Mouse (Mus musculus): ENCODE data around the gene Cst13.
"Not testable (repeated sequence)": the region's sequence is repeated elsewhere in the genome, so short reads cannot be mapped to it uniquely, and the experiment has no call there.

Gene Cst13

GRCm38 (mm10) chr2:148819909-148820308 lies at the start of gene Cst13:
Gene Cst13, plus strand, starts transcription at chr2:148820081.
- in situ Hi-C loops (cut with MboI, MseI), result no loop called here

- in situ Hi-C loops (cut with MboI, MseI), result not testable (repeated sequence)
Observed at GRCm38 (mm10) chr2:148771397-148771796, 48.5 kb upstream of the Cst13 start, which contains the start of gene Cst11. Gene Cst11, minus strand, starts transcription at chr2:148771497.

GRCm38 (mm10) chr2:148781709-148782108 lies 38.2 kb upstream of the Cst13 start, which contains the start of gene 8030411F24Rik:
Gene 8030411F24Rik, plus strand, starts transcription at chr2:148782009.
- in situ Hi-C loops (cut with MboI, MseI), result no loop called here

- in situ Hi-C loops (cut with MboI, MseI), result no loop called here
Observed at GRCm38 (mm10) chr2:148789142-148789541, 30.7 kb upstream of the Cst13 start, which contains the start of gene Cst12. Gene Cst12, plus strand, starts transcription at chr2:148789361.

GRCm38 (mm10) chr2:148798485-148798884 lies 21.4 kb upstream of the Cst13 start, which contains the start of gene Cst8:
Gene Cst8, plus strand, starts transcription at chr2:148798785.
- in situ Hi-C loops (cut with MboI, MseI), result no loop called here

GRCm38 (mm10) chr2:148801491-148801921 lies 18.4 kb upstream of the Cst13 start:
- in situ Hi-C loops (cut with MboI, MseI), result no loop called here

- in situ Hi-C loops (cut with MboI, MseI), result no loop called here
Observed at GRCm38 (mm10) chr2:148806696-148807095, 13.2 kb upstream of the Cst13 start.

- in situ Hi-C loops (cut with MboI, MseI), result no loop called here
Observed at GRCm38 (mm10) chr2:148825986-148826385, 6.1 kb downstream of the Cst13 start.

GRCm38 (mm10) chr2:148834912-148835311 lies 15.0 kb downstream of the Cst13 start, which contains the start of gene Cst9:
Gene Cst9, plus strand, starts transcription at chr2:148835147.
- in situ Hi-C loops (cut with MboI, MseI), result no loop called here

- in situ Hi-C loops (cut with MboI, MseI), result no loop called here
Observed at GRCm38 (mm10) chr2:148838075-148838777, 18.3 kb downstream of the Cst13 start.

- in situ Hi-C loops (cut with MboI, MseI), result no loop called here
Observed at GRCm38 (mm10) chr2:148839224-148839623, 19.3 kb downstream of the Cst13 start.

- in situ Hi-C loops (cut with MboI, MseI), result loop anchor here (5.0 kb wide), 1 partner anchor 46 kb away; no protein-coding TSS in a partner anchor
Observed at GRCm38 (mm10) chr2:148851116-148851906, 31.4 kb downstream of the Cst13 start.

GRCm38 (mm10) chr2:148856630-148857400 lies 36.9 kb downstream of the Cst13 start:
- in situ Hi-C loops (cut with MboI, MseI), result no loop called here

- in situ Hi-C loops (cut with MboI, MseI), result no loop called here
Observed at GRCm38 (mm10) chr2:148857506-148857905, 37.6 kb downstream of the Cst13 start.

- in situ Hi-C loops (cut with MboI, MseI), result no loop called here
Observed at GRCm38 (mm10) chr2:148860993-148861392, 41.1 kb downstream of the Cst13 start.

GRCm38 (mm10) chr2:148861693-148862092 lies 41.8 kb downstream of the Cst13 start:
- in situ Hi-C loops (cut with MboI, MseI), result no loop called here

GRCm38 (mm10) chr2:148864966-148865365 lies 45.1 kb downstream of the Cst13 start, which contains the start of gene 9230104L09Rik:
Gene 9230104L09Rik, minus strand, starts transcription at chr2:148865038.
- in situ Hi-C loops (cut with MboI, MseI), result no loop called here

- in situ Hi-C loops (cut with MboI, MseI), result no loop called here
Observed at GRCm38 (mm10) chr2:148868959-148869358, 49.1 kb downstream of the Cst13 start.

GRCm38 (mm10) chr2:148870526-148870925 lies 50.6 kb downstream of the Cst13 start:
- in situ Hi-C loops (cut with MboI, MseI), result no loop called here

GRCm38 (mm10) chr2:148872860-148873259 lies 53.0 kb downstream of the Cst13 start:
- in situ Hi-C loops (cut with MboI, MseI), result no loop called here

- in situ Hi-C loops (cut with MboI, MseI), result no loop called here
Observed at GRCm38 (mm10) chr2:148874224-148874616, 54.3 kb downstream of the Cst13 start.
